Mouse (Mus musculus) bone marrow macrophage, adult 2 months (primary cell): ENCODE measurements around the gene Acpp.
"Not testable (repeated sequence)": the region's sequence is repeated elsewhere in the genome, so short reads cannot be mapped to it uniquely, and the experiment has no call there.

Experiments used
- CTCF ChIP-seq: IDR thresholded peaks from 2 replicates; pipeline ENCODE4 v1.5.1; 2012; ENCODE audit warnings: low read depth, mild to moderate bottlenecking, low read length, moderate library complexity
- POLR2A ChIP-seq: IDR thresholded peaks from 2 replicates; pipeline ENCODE4 v1.6.1; 2012; ENCODE audit warnings: mild to moderate bottlenecking, low read depth, low read length, borderline replicate concordance

DNA sequence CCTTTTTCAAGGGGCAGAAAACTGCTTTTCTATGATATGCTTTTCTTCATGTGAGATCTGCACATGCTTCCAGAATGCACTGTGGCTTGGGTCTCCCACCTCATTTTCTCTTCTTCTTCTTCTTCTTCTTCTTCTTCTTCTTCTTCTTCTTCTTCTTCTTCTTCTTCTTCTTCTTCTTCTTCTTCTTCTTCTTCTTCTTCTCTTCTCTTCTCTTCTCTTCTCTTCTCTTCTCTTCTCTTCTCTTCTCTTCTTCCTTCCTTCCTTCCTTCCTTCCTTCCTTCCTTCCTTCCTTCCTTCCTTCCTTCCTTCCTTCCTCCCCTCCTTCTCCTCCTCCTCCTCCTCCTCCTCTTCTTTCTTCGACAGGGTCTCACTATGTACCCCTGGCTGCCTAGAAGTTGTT, 24.4 kb upstream of the Acpp start:
- not testable (repeated sequence) for TF ChIP-seq POLR2A, CTCF
